Mouse (Mus musculus) spleen, adult 2 months (tissue): ENCODE results near the gene Syce3. TPM values are rescaled to one million over a fixed set of nuclear protein-coding genes. Genes with fewer than 3 reads are reported as not detected.

ENCODE experiments used
- DNase-seq, 2 experiments: peaks; one replicate each; pipeline versions ENCODE4 v3.0.0 to v3.0.0-alpha.2; 2012 to 2021; ENCODE audit warnings: low spot score in 2 of 2, low read depth in 1 of 2
- H3K27ac ChIP-seq: fragments of 200-500 bp; 2 replicates; pipeline ENCODE4 v1.5.1; 2012; ENCODE audit warnings: low read length, inconsistent platforms; ENCODE audit not compliant: insufficient read depth
- H3K27me3 ChIP-seq: fragments of 200-500 bp; 2 replicates; pipeline ENCODE4 v1.6.1; 2012; ENCODE audit warnings: mild to moderate bottlenecking, moderate library complexity, low read length, inconsistent platforms; ENCODE audit not compliant: control insufficient read depth, insufficient read depth
- H3K36me3 ChIP-seq: fragments of 200-500 bp; 2 replicates; pipeline ENCODE4 v1.6.1; 2012; ENCODE audit warnings: mild to moderate bottlenecking, low read length, inconsistent platforms; ENCODE audit not compliant: control insufficient read depth, insufficient read depth
- H3K4me1 ChIP-seq: fragments of 200-500 bp; 2 replicates; pipeline ENCODE4 v1.6.1; 2011; ENCODE audit warnings: inconsistent platforms; ENCODE audit not compliant: control insufficient read depth, insufficient read depth, insufficient read length
- H3K4me3 ChIP-seq: fragments of 200-500 bp; 2 replicates; pipeline ENCODE4 v1.5.1; 2011; ENCODE audit warnings: mild to moderate bottlenecking, inconsistent platforms; ENCODE audit not compliant: insufficient read depth, insufficient read length; ENCODE audit errors: extremely low read depth
- CTCF ChIP-seq: fragments of 200-500 bp; IDR thresholded peaks from 2 replicates; pipeline ENCODE4 v1.5.1; 2011; ENCODE audit warnings: mild to moderate bottlenecking, inconsistent platforms; ENCODE audit not compliant: insufficient read depth, insufficient read length, insufficient replicate concordance; ENCODE audit errors: extremely low read depth
- POLR2A ChIP-seq: fragments of 200-500 bp; IDR thresholded peaks from 2 replicates; pipeline ENCODE4 v1.6.1; 2011; ENCODE audit warnings: low read depth, low read length, inconsistent platforms
- WGBS: fragments of 180-500 bp; shearing (Covaris S2); methylation state at CpG from one replicate; pipeline ENCODE4 v1.1.7; 2018; 5-methylcytosine and 5-hydroxymethylcytosine counted together
- polyA plus RNA-seq: library from polyadenylated mRNA; depleted of rRNA; stranded (reverse); fragments of >200 nt; gene quantifications from 2 replicates; pipeline ENCODE4 v1.2.3, GENCODE M21; 2012

The Syce3 gene
- polyA plus RNA-seq, 1 experiment: not detected

DNA sequence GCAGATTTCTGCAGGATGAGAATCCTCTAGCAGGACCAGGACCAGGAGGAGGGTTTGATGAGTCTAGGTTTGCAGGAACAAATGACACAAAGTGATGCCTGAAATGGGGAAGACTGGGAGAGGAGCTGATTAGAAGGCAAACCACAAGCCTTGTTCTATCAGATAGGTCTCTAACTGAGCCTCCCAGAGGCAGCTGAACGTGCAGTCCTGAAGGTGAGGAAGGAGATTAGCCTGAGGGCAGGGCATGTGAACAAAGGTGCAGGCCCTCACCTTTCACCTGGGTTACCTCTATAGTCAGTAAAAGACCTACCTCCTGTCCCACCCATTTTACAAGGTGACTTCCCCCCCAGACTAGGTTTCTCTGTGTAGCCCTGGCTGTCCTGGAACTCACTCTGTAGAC, 10.6 kb downstream of the Syce3 start:
- Histone ChIP-seq H3K4me3 (no peak overlapping the region), H3K27me3 (no peaks in the 10 kb centered on the region), H3K27ac (no peak overlapping the region), H3K36me3 (no peaks in the 10 kb centered on the region), H3K4me1 (no peaks in the 10 kb centered on the region)
- TF ChIP-seq POLR2A (no peak), CTCF (no peak)
- 73% methylated on average over 1 of the region's 1 CpGs for WGBS
- no peak for DNase-seq

DNA sequence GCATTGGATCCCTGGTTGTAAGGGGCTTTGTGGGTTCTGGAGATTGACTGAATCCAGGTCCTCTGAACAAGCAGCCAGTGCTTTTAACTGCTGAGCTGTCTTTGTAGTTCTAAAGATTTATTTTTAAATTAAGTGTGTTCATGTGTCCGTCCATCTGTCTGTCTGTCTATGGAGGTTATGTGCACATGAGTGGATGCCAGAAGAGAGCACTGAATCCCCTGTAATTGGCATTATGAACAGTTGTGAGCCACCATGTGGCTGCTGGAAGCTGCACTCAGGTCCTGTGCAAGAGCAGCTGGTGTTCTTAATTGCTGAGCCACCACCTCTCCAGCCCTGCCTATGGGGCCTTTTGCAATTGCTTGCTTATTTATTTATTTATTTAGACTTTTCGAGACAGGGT, 12.2 kb downstream of the Syce3 start:
- no peaks in the 10 kb centered on the region for H3K4me1 ChIP-seq
- no peak for DNase-seq
- no peaks in the 10 kb centered on the region for H3K27me3 ChIP-seq
- no peak for TF ChIP-seq POLR2A
- TF ChIP-seq CTCF: no peak
- H3K36me3 ChIP-seq: no peaks in the 10 kb centered on the region
- no peak overlapping the region for H3K4me3 ChIP-seq
- WGBS: 96% methylated on average over 2 of the region's 2 CpGs
- no peak overlapping the region for H3K27ac ChIP-seq

DNA sequence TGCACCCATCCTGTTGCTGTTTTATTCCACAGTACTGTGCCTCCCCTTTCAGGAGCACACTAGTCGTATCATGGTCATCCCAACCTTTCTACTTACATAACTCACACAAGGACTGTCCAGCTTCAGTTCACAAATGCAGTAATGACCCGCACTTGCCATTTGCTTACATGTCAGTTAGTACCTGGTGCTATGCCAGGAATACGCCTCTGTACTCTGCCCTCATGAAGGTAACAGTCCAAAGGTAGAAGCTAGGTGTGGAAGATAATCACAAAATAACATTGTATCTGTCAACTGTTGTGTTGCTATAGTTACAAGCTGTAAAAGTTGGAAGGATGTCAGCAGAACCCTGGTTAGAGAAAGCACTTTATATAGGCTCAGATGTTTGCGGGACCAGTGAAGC, 13.4 kb downstream of the Syce3 start:
- Histone ChIP-seq H3K4me3 (no peak overlapping the region), H3K27ac (no peak overlapping the region), H3K36me3 (no peaks in the 10 kb centered on the region), H3K4me1 (no peaks in the 10 kb centered on the region), H3K27me3 (no peaks in the 10 kb centered on the region)
- 95% methylated on average over 4 of the region's 4 CpGs for WGBS
- DNase-seq: no peak
- TF ChIP-seq POLR2A: no peak
- no peak for TF ChIP-seq CTCF

DNA sequence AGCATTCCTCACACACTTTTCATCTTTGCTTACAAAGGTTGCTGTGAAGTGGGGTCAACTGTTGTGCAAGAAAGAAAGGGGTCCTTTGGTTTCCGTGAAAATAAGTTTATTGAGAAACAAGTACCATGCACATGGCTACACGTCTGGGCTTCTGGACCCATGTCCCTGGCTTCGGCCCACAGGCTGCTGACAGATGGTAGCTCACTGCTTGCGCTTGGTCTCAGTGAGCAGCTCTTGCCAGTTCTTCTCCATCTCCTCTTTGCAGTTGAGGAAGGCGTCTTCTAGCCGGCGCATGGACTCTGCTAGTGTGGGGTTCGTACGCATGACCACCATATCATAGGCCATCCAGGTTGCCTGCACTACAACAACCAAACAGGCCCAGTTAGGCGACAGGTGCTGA, 20.2 kb downstream of the Syce3 start:
- H3K36me3 ChIP-seq: no peaks in the 10 kb centered on the region
- H3K27me3 ChIP-seq: no peaks in the 10 kb centered on the region
- DNase-seq: no peak
- no peaks in the 10 kb centered on the region for H3K4me1 ChIP-seq
- no peak overlapping the region for H3K4me3 ChIP-seq
- no peak overlapping the region for H3K27ac ChIP-seq
- TF ChIP-seq POLR2A: no peak
- no peak for TF ChIP-seq CTCF
- 93% methylated on average over 10 of the region's 10 CpGs for WGBS

DNA sequence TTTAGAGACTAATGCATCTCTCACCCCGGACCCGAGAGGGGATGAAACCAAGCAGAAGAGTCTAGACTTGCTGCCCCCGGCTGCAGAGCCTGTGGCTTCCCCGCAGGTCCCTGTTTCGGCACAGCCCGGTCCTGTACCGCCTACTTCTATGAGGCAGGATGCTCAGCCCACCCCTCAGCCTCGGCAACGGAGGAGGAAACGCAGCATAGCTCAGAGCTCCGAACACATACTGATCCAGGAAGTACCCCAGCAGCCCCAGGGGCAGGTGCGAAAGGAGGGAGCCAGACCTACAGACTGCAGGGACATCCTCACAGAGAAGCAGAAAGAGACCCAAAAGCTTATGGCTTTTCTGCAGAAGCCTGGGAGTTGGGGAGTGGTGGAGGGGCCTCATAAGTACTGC, 23.2 kb downstream of the Syce3 start:
- TF ChIP-seq POLR2A: no peak
- no peak for TF ChIP-seq CTCF
- Histone ChIP-seq H3K27ac (no peak overlapping the region), H3K36me3 (no peaks in the 10 kb centered on the region), H3K4me1 (no peaks in the 10 kb centered on the region), H3K27me3 (no peaks in the 10 kb centered on the region), H3K4me3 (no peak overlapping the region)
- 11% methylated on average over 12 of the region's 12 CpGs for WGBS
- DNase-seq: no peak

DNA sequence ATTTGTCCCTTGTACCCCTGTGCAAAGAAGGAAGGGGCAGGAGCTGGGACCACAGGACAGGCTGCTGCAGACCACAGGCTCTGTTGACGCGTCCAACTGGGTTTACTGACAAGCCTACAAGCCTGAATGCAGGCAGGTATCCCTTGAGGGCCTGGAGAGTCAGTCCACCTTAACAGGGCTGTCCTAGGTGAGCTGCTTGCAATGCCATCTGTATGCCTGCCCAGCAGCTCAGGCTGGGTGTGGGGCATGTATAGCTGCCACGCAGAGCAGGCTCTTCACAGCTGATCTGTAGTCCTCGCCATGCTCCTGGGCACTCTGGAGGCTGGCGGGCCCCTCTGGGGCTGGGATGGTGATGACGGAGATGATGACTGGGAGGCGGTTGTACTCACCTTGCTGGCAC, 25.7 kb downstream of the Syce3 start, which contains the start of gene Klhdc7b:
Klhdc7b (plus strand) TSS at position 301 of the 400 bp plus-strand sequence.
- H3K27me3 ChIP-seq: no peaks in the 10 kb centered on the region

DNA sequence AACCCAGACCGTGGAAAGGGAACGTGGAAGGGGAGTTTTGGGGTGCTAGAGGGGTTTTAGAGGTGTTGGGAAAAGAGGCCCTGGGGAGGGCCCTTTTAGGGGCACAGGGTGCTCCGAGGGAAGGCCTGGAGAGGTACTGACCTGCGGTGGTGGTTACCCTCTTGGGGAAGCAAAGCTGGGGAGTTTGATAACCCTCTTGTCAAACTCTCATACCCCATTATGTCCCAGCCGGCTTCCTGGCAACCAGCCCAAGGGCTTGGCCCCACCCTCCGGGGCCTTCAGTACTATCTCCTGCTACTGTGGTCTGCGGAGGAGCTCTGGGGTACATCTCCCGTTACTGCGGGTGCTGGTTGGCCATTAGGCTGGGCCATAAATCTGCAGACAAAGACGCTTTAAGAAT, 30.9 kb downstream of the Syce3 start:
- no peak overlapping the region for H3K4me3 ChIP-seq
- H3K36me3 ChIP-seq: no peaks in the 10 kb centered on the region
- WGBS: 10% methylated on average over 10 of the region's 10 CpGs
- no peak for DNase-seq
- no peak overlapping the region for H3K27ac ChIP-seq
- no peak for TF ChIP-seq POLR2A
- peaks cover 3% of the 10 kb centered on the region; the same call in 1 of the 2 replicates for H3K4me1 ChIP-seq
- H3K27me3 ChIP-seq: peaks cover 9% of the 10 kb centered on the region

More for the DNA sequence above, 25.7 kb downstream of the Syce3 start, which contains the start of gene Klhdc7b:
- TF ChIP-seq POLR2A (no peak), CTCF (no peak)
- H3K27ac ChIP-seq: no peak within 1 kb of the TSS
- no peaks in the 10 kb centered on the region for H3K4me1 ChIP-seq
- WGBS: 91% methylated on average over 7 of the region's 7 CpGs
- no peak for DNase-seq
- no peak within 1 kb of the TSS for H3K4me3 ChIP-seq
- H3K36me3 ChIP-seq: no peaks in the 10 kb centered on the region
